In the genomic region with DNA sequence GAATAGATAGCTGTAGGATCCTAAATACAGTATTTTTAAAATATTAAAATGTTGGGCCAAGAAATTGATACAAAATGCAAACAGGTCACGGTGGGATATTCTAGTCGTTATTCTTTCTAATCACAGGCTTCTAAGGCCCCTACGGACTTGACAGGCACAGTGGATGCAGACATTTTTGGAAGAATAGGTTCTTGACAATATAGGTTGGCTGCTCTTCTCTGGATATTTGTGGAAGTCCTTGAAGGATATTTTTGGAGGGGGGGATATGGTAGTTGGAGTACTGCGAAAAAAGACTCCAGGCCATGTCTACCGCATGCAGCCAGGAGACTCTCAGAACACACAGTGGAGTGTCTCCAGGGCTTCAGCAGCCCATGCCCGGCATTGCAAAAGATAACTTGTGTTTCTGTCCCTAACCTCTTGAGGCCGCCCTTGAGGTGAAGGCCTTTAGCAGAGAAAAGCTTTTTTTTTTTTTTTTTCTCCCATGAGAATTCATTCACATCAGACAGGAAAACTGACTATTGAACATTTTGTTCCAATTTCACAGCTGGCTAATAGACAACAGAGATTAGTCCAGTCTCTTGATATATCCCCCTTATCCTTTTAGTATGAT, we compare ENCODE assay signal across 8 mouse cellular contexts. TPM values are rescaled to one million over a fixed set of nuclear protein-coding genes. Genes with fewer than 3 reads are reported as not detected.
DNase-seq lines count a peak whose midpoint lies in the region; ATAC-seq and TF ChIP-seq lines count a peak whose summit lies in the region.

No protein-coding gene starts in this region.

- no peak overlapping the region for H3K9ac ChIP-seq in intestine, embryonic 15.5 days
- no peak overlapping the region for H3K9ac ChIP-seq in liver, postnatal 0 days (replicated peaks)
- H3K9ac ChIP-seq in neural tube, embryonic 12.5 days, result no peak overlapping the region

- no peaks in the 10 kb centered on the region for H3K27me3 ChIP-seq in intestine, embryonic 15.5 days (replicated peaks)
- no peaks in the 10 kb centered on the region for H3K27me3 ChIP-seq in liver, postnatal 0 days (ENCODE audit: insufficient read depth, low read length)
- no peaks in the 10 kb centered on the region for H3K27me3 ChIP-seq in neural tube, embryonic 12.5 days (replicated peaks)

- peak overlapping the region; percentile 45; the same call in 1 of the 2 replicates for H3K4me3 ChIP-seq in intestine, embryonic 15.5 days (replicated peaks)
- H3K4me3 ChIP-seq in liver, postnatal 0 days (ENCODE audit: low read depth, low read length), result peak overlapping the region; percentile 53
- H3K4me3 ChIP-seq in neural tube, embryonic 12.5 days, result no peak overlapping the region

- TF ChIP-seq EP300 in liver, postnatal 0 days (IDR thresholded peaks at IDR 0.05; ENCODE audit: low read depth), result no peak

- peaks cover 14% of the 10 kb centered on the region for H3K4me1 ChIP-seq in intestine, embryonic 15.5 days (replicated peaks)
- peaks cover 27% of the 10 kb centered on the region for H3K4me1 ChIP-seq in liver, postnatal 0 days (ENCODE audit: insufficient read depth)
- H3K4me1 ChIP-seq in neural tube, embryonic 12.5 days, result peaks cover 24% of the 10 kb centered on the region

- intact Hi-C loops in gastrocnemius, postnatal 14 days (cut with DNase I; ENCODE audit: low total_unique reads), result no loop called here

- ATAC-seq in intestine, embryonic 15.5 days, result no peak
- ATAC-seq in liver, postnatal 0 days, result no peak
- ATAC-seq in neural tube, embryonic 12.5 days (ENCODE audit: low FRiP score, low read depth), result no peak

- 50% methylated on average over 7 of the region's 7 CpGs for WGBS in intestine, embryonic 15.5 days
- 33% methylated on average over 7 of the region's 7 CpGs for WGBS in liver, postnatal 0 days (ENCODE audit: insufficient replicate concordance)
- 41% methylated on average over 7 of the region's 7 CpGs for WGBS in neural tube, embryonic 12.5 days

- peak overlapping the region; percentile 60 for H3K4me2 ChIP-seq in intestine, embryonic 15.5 days (replicated peaks)
- H3K4me2 ChIP-seq in liver, postnatal 0 days (ENCODE audit: low read depth, low read length), result peak overlapping the region; percentile 75
- peak overlapping the region; percentile 66 for H3K4me2 ChIP-seq in neural tube, embryonic 12.5 days (replicated peaks)

- no peaks in the 10 kb centered on the region for H3K9me3 ChIP-seq in intestine, embryonic 15.5 days
- H3K9me3 ChIP-seq in liver, postnatal 0 days (ENCODE audit: low read length), result no peaks in the 10 kb centered on the region
- no peaks in the 10 kb centered on the region for H3K9me3 ChIP-seq in neural tube, embryonic 12.5 days

- peak overlapping the region; percentile 75; the same call in 1 of the 2 replicates for H3K27ac ChIP-seq in intestine, embryonic 15.5 days
- peak overlapping the region; percentile 62 for H3K27ac ChIP-seq in liver, postnatal 0 days (ENCODE audit: low read depth)
- H3K27ac ChIP-seq in neural tube, embryonic 12.5 days, result no peak overlapping the region

- peak; percentile 25 for DNase-seq in ovary, postnatal 36 days (ENCODE audit: low spot score)
- DNase-seq in ovary, postnatal 14 days (ENCODE audit: low spot score), result no peak
- DNase-seq in cerebellum, adult 8-10 months, result peak; percentile 17
- peak; percentile 27 for DNase-seq in gastrocnemius, postnatal 14 days
- DNase-seq in liver, postnatal 0 days, result peak; percentile 48
- DNase-seq in yolk sac, embryonic 10.5 days (ENCODE audit: low spot score), result peak; percentile 40

- TF ChIP-seq CTCF in liver, postnatal 0 days (IDR thresholded peaks at IDR 0.05; ENCODE audit: low read depth), result peak; percentile 58

- H3K36me3 ChIP-seq in intestine, embryonic 15.5 days, result no peaks in the 10 kb centered on the region
- peaks cover 2% of the 10 kb centered on the region; the same call in 1 of the 2 replicates for H3K36me3 ChIP-seq in liver, postnatal 0 days (replicated peaks; ENCODE audit: insufficient read depth, low read length)
- no peaks in the 10 kb centered on the region for H3K36me3 ChIP-seq in neural tube, embryonic 12.5 days

RNA-seq across cellular contexts. Expression of gene Fkbp7, which starts 0.7 kb away (rescaled TPM):
- 10 to 100 TPM; 18.8 to 22.8 TPM for total RNA-seq in gastrocnemius, postnatal 14 days (2021)
- polyA plus RNA-seq in intestine, embryonic 15.5 days (2015; fragmentation: Nextera tagmentation; extraction: Ambion mirVana), result 46.9 and 57.7 TPM in 2 replicates
- polyA plus RNA-seq in liver, postnatal 0 days (2015; fragmentation: Nextera tagmentation; extraction: Ambion mirVana), result 6.5 and 7.9 TPM in 2 replicates
- polyA plus RNA-seq in neural tube, embryonic 12.5 days (2016; fragmentation: Nextera tagmentation; extraction: Ambion mirVana), result 25.9 and 28.1 TPM in 2 replicates

RNA-seq across cellular contexts. Expression of gene Plekha3, which starts 1.5 kb away (rescaled TPM):
- 1 to 10 TPM; 7.5 to 8.8 TPM for total RNA-seq in gastrocnemius, postnatal 14 days (2021)
- polyA plus RNA-seq in intestine, embryonic 15.5 days (2015; fragmentation: Nextera tagmentation; extraction: Ambion mirVana), result 9.5 TPM in 2 replicates
- polyA plus RNA-seq in liver, postnatal 0 days (2015; fragmentation: Nextera tagmentation; extraction: Ambion mirVana), result 3.8 and 5.0 TPM in 2 replicates
- 16.3 and 17.4 TPM in 2 replicates for polyA plus RNA-seq in neural tube, embryonic 12.5 days (2016; fragmentation: Nextera tagmentation; extraction: Ambion mirVana)

RNA-seq across cellular contexts. Expression of gene Pjvk, which starts 25.3 kb away (rescaled TPM):
- total RNA-seq in gastrocnemius, postnatal 14 days (2021), result not detected
- polyA plus RNA-seq in intestine, embryonic 15.5 days (2015; fragmentation: Nextera tagmentation; extraction: Ambion mirVana), result 0.35 and 0.39 TPM in 2 replicates
- polyA plus RNA-seq in liver, postnatal 0 days (2015; fragmentation: Nextera tagmentation; extraction: Ambion mirVana), result not detected in 2 replicates
- 0.87 and 1.1 TPM in 2 replicates for polyA plus RNA-seq in neural tube, embryonic 12.5 days (2016; fragmentation: Nextera tagmentation; extraction: Ambion mirVana)

RNA-seq across cellular contexts. Expression of gene Prkra, which starts 25.8 kb away (rescaled TPM):
- total RNA-seq in gastrocnemius, postnatal 14 days (2021), result 1 to 10 TPM; 7.6 to 8.2 TPM
- polyA plus RNA-seq in intestine, embryonic 15.5 days (2015; fragmentation: Nextera tagmentation; extraction: Ambion mirVana), result 42.3 and 45.6 TPM in 2 replicates
- polyA plus RNA-seq in liver, postnatal 0 days (2015; fragmentation: Nextera tagmentation; extraction: Ambion mirVana), result 7.7 and 7.9 TPM in 2 replicates
- polyA plus RNA-seq in neural tube, embryonic 12.5 days (2016; fragmentation: Nextera tagmentation; extraction: Ambion mirVana), result 87.4 and 90.1 TPM in 2 replicates
